Mouse (Mus musculus): ENCODE results near the gene Slc39a11.

Slc39a11 gene

DNA sequence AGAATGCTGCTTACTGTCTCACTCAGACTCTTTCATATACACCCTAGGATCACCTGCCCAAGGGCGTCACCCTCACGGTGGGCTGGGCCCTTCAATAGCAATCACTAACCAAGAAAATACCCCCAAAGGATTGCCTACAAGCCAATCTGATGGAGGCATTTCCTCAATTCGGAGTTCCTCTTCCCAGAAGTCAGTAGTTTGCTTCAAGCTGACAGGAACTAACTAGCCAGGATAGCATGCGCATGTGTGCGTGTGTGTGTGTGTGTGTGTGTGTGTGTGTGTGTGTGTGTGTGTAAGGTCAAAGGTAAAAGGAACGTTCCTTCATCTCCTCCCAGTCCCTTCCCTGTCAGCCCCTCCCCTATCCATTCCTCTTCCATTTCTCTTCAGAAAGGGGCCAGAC lies 199.9 kb downstream of the Slc39a11 start:
- DNase-seq, result no peak

DNA sequence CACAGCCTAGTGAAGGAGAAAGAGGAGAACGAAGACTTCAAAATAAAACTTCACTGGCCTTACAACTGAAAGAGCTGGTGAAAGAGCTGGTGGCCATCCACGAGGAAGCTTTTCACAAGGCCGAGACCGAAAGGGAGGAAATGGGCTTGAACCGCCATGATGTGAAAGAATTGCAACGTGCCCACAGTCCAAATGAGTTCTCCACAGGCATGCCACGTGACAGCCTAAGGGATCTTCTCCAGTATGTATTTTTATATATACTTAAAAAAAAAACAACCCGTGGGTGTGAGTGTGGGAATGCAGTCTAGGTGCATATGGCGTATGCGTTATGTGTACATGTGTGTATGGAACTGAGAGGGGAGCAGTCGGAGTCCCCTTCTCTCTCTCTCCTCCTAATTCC lies 207.8 kb downstream of the Slc39a11 start:
- no peak for DNase-seq

DNA sequence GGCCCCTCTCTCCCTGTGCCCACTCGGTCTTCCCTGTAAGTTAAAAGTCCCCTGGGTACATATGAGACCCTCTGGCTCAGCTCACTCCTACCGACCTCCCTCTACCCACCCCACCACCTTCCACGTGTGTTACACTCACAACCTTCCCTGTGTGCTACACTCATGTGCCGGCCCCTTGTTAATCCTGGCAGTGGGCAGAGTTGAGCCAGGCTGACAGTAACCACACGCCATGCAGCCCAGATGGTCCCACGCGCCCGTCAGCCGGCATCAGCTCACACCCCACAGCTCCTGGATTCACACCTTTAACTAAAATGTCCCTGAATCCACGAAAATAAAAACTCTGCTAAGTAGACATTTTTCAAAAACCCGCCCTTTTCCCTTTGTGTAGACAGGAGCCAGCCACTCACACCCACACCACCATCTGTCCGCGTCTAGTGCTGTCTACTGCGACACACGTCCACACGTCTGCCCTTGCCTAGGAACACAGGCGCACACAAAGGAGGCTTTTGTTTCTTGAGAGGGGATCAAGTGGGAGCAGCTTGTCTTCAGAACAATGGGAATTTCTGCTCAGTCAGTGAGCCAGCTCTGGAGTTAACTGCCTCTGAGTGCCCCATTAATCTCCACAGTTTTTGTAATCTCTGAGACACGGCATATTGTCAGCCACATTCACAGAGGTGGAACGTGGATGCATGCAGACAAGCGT lies 210.4 kb downstream of the Slc39a11 start:
- peak; percentile 87 for DNase-seq

DNA sequence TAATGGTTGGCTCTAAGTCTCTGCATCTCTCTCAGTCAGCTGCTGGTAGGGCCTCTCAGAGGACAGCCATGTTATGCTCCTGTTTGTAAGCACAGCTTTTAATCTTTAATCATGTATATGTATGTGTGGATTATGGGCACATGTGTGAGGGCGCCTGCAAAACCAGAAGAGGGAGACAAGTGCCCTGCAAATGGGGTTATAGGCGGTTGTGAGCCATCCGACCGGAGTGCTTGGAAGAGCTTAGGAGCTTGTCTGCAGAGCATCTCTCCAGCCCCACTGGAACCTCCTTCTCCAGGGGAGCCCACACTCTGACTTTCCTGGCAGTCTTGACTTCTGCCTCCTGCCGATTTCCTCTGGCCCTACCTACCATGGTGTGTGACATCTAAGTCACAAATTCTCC lies 211.0 kb downstream of the Slc39a11 start:
- no peak for DNase-seq

DNA sequence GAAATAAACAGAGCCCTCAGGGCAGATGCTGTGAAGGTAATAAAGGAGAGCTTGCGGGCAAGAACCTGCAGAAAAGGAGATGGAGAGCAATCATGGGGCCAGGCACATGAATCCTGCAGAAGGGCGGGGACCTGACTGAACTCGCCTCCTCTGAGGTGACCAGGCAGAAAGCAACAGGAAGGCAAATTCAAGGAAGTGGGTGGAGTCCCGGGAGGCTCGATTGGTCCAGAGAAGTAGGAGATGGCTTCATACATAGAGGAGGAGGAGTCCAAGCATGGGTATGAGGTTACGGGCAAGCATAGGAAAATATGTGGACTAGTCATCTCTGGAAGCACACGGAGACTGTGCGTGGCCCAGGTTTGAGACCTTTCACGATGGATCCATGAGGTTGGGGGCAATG lies 212.5 kb downstream of the Slc39a11 start:
- DNase-seq, result no peak

DNA sequence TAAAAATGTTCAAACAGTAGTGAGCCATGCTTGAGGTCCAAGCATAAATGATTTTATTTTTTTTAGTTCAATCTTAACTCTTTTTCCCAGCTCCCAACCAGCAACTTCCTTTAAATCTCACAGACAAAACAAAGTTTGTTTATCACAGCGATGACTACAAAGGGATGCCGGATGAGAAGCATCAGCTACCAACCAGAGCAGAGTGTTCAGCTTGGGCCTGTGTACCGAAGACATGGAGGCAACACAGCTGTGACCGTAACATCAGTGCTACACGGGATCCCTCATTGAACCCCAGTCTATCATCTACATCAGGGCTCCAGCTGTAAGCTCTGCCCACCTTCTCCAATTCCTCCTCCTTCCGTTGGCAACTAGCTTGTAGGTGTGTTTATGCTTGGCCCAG lies 213.6 kb downstream of the Slc39a11 start:
- DNase-seq, result no peak

DNA sequence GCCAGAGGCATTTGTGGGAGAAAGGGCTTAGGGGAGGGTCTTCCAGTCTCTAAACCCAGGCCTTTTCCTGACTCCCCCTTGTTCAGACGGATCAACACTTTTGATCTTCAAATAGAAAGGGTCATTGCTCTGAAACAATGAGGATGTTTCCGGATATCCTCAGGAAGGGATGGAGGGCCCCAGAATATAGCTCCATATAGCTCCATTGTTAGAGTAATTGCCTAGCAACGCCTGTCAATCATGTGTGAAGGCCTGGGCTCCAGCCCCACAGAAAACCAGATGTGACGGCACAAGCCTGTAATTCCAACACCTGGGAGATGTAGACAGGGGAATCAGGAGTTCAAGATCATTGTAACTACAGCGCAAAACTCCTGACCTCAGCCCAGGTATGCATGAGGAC lies 214.2 kb downstream of the Slc39a11 start:
- no peak for DNase-seq

DNA sequence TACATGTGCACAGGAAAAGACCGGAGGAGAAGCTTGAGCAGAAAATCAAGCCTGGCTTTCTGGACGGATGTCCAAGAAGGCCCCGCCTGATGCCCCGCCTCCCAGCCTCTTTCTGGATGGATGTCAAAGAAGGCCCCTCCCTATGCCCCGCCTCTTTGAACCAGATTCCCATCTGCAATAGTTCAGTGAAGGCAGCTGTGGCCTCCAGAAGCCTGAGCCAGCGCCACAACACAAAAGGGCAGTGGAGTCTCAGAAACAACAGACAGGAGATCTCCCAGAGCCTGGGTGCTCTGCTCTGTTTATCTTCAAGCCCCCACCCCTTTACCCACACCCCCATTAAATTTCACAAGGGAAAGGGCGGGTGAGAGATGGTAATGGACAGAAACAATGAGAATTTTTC lies 218.7 kb downstream of the Slc39a11 start:
- no peak for DNase-seq

DNA sequence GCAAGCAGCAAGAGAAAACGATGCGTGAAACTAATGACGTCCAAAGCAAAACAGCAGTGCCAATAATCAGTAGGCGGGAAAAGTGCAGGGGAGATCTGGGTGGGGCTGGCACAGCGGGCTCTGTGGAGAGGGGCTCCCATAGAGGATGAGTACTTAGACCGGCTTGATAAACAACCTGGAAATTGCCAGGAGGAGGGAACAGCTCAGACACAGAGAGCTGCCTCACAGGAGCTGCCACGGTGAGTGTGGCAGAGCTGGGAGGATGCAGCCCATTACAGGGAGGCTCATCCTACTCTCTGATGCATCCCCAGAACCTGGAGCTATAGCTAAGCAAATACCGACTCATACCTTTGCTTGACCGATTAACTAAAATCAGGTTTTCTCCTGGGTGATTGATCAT lies 224.0 kb downstream of the Slc39a11 start:
- peak; percentile 7 for DNase-seq

DNA sequence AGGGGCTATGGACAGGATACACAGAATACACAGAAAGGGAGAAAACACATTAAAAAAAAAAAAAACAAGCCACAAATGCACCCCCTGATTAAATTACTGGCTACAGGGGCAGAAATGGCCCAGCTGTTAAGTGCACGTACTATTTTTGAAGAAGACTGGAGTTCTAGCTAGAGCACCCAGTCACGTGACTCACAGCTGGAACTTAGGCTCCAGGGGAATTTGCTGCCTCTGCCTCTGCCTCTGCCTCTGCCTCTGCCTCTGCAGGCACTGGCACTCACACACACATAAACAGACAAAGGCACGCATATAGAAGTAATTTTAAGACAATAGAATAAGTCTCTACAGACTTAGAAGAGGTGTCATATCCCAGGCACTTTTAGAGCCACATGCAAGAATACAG lies 224.4 kb downstream of the Slc39a11 start:
- no peak for DNase-seq

DNA sequence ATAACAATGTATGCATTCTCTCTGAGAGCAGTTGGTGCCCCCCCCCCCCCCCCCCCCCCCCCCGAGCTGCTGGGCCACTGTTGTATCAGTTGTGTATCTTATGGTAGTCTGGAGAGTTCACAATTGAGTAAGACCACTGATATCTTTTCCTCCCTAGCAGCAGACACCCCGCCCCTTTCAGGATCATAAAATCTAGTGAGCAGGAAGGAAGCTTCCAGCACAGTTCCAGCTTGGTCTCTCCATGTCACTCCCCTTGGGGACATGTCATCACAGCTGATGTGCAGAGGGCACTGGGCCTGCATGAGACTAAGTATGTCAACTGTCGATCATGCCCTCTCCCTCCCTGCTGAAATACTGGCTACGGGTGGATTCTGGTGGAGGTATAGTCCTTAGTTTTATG lies 225.1 kb downstream of the Slc39a11 start:
- no peak for DNase-seq

DNA sequence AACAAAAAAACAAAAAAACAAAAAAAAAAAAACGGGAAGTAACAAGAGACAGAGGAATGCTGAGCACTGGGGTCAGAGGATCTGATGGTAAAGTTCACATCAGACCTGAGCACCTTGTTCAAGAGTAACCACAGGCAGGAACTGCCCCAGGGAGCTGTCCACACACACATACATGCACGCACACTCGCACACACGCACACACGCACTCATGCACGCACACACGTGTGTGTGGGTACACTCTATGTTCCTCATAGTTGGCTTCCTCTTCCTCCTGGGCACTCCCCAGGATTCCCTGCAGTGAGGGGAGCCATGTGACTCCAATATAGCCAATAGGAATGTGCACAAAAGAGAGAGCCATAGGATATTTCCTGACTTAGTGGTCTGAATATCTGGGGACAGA lies 227.3 kb downstream of the Slc39a11 start:
- DNase-seq, result no peak

DNA sequence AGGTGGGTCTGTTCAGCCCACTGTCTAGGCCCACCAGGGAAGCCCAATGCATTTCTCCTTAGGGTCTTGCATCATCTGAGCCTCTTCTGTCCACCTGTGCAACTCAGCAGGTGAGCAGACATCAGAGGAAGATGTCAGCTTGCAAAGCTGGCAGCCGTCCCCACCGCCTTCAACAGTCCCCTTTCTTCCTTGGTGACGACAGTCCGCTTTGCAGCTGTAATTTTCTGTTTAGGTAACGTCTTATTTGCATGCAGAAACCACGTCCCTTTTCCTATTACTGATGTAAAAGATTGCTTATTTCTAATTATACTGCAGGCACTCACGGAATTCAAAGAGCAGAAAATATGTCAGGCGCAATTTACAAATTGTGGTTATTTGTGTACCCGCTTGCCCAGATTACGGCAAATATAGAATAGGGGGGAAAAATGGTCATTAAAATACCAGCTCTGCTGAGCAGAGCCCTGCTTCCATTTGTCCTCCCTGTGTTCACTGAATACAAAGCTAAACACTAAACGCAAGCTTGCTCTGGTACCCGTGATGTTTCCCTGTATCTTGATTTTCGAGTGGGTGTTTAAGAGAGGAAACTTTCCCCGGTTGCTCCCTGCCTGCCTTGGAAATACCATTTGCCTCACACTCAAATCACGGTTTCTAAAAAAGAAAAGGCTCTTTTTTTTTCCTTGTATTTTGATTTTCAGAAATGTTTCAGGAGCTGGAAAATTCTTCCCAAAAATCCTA lies 230.8 kb downstream of the Slc39a11 start:
- peak; percentile 51 for DNase-seq

DNA sequence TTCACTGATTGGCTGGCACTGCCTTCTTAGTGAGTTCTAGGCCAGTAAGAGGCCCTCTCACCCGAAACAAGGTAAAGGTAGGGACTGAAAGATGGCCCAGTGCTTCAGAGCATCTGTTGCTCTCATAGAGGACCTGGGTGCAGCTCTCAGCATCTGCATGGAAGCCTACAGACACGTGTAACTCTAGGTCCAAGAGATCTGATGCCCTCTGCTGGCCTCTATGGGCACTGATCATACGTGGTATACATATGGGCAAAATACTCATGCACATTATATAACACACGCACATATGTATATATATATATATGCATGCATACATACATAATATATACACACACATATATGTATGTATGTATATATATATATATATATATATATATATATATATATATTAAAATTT lies 231.9 kb downstream of the Slc39a11 start:
- DNase-seq, result no peak

DNA sequence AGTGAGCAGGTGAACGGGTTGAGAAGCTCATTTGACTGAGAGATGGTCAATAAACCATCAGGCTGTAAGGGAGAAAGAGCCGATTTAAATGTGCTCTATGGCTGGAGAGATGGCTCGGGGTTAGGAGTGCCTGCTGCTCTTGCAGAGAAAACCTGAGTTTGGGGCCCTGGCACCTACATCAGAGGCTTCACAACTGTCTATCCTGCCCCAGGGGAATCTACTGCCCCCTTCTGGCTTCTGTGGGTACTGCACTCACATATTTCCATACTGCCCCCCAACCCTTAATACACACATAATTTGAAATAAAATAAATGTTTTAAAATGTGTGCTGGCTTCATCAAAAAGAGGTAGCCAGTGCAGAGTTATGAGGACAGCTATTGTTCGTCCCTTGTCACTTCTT lies 237.3 kb downstream of the Slc39a11 start:
- DNase-seq, result no peak

DNA sequence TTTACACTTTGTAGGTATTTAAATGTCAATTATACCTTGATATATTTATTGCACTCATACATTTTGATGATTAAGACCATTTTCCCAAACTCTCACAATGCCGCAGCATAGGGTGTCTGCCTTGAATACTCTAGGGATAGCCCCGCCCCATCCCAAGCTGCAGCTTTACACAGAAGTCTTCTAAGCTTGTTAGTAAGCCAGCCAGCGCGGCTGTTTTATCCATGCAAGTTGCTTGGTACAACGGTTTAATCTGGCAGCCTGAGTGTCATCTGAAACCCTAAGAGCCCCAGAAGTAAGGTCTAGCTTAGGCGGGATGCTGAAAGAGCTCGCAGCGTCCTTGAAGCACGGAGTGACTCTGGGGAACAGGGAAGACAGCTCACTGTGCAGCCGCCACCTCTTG lies 238.1 kb downstream of the Slc39a11 start:
- no peak for DNase-seq

DNA sequence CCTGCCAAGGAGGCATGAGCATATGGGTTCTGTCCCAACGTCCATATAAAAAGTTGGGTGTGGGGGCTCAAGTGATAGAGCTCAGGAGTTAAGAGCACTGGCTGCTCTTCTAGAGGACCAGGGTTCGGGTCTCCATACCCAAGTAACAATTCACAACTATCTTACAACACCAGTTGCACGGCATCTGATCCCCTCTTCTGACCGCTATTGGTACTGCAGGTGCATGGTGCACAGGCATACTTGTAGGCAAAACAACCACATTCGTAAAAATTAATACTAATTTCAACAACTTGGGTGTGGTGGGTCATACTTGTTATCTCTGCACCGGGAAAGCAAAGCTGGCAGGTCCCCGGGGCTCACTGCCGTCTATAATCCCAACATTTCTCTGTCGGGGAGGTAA lies 240.8 kb downstream of the Slc39a11 start:
- DNase-seq, result no peak

DNA sequence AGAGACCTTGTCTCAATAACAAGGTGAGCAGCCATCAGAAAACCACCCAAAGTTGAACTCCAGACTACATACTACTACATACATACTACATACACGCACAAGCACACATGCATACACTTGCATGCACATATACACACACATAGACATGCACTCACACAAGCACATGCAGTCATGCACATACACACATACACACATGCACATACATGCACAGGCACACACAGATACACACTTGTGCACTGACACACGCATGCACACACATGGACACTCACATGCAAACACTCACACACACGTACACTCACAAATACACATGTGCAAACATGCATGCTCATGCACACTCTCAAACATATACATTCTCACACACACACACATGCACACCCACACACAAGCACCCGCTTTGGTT lies 242.4 kb downstream of the Slc39a11 start:
- no peak for DNase-seq

DNA sequence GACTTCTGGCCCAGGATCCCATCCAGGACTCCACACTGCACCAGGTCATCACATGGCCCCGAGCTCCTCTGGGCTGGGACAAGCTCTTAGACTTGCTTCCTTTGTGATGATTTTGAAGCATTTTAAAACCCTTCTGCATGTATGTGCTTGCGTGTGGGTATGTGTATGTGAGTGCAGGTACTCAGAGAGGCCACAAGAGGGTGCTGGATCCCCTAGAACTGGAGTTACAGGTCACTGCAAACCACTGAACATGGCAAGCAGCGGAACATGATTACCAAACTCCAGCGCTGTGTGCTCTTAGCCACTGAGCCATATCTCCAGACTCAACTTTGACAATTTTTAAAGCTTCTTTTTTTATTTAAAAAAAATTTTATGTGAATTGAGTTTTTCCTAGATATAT lies 249.0 kb downstream of the Slc39a11 start:
- no peak for DNase-seq

DNA sequence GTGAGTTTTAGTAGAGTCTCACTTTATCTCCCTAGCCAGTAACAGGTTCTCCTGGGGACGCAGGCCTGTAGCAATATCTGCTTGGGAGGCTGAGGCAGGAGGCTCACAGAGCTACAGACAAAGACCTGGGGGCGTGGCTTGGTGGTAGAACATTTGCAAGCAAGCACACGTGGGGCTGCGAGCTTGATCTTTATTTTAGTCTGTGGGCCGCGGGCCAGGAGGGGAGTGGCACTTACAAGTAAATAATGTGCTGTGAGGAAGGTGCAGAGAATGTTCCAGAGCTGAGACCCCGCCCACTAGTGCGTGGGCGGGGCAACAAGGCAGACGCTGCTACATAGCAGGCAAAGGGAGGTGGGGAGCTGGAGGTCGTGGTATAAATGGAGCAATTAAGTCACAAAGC lies 250.3 kb downstream of the Slc39a11 start:
- no peak for DNase-seq

DNA sequence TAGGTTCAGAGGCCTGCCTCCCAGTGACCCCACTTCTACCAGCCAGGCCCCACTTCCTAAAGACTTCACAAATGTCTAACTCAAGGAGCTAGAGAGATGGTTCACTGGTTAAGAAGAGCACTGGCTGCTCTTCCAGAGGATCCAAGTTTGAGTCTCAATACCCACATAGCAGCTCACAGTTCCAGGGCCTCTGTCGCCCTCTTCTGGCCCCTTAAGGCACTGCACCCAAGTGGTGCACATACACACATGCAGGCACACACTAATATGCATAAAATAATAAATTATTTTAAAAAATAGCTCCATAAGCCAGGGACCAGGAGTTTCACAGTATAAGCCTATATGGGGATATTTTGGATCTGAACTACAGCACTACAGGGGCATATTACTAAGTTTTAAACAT lies 252.5 kb downstream of the Slc39a11 start:
- DNase-seq, result no peak

DNA sequence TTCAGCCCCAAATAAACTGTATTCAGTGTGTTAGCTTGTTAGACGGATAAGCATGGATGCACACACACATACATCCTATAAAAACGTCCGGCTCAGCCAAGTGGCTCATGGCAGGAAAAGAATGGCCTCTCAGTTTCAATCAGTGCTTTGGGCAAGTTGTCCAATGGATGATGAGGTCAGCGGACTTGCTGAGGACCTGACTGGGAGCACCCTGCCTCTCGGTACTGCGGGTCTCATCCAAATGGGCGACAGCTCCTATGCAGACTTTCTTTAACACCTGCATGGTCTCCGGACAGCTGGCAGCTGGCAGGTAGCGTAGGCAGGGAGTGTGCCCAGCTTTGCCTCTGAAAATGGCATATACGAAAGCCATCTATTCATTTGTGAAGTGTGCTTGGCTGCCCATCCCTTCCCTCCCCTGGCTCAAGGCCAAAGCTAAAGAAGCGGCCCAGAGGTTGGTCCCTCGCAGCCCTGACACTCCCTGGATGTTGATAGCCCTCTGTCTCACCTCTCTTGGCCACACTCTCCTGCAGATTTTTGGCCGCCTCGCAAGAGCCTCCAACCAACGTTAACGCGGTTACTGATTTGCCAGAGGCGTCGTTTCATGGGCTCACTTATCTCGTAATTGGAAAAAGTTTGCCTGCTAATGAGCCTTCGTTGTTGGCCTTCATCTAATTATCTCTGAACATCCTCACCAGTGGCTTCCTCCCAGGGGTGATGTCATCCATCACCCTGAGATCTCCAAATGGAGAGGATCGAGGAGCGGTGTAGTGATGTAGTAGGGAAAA lies 256.3 kb downstream of the Slc39a11 start:
- no peak for DNase-seq

DNA sequence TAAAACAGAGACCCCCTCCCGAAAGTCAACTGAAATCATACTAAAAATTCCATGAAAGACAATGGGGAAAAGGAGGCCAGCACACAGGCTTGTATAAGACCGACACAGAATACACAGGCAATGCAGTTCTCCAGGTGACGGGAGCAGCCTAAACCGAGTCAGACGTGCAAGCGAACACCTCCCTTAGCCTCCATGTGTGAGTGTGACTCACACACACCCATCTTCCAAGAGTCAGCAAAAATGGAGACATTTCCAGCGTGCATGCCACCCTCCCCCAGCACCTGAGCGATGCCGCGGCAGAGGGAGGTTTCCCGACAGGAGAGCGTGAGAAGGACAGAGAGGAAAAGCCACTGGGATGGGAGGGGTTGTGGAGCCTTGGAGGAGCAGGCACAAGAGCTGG lies 258.2 kb downstream of the Slc39a11 start:
- peak; percentile 8 for DNase-seq

DNA sequence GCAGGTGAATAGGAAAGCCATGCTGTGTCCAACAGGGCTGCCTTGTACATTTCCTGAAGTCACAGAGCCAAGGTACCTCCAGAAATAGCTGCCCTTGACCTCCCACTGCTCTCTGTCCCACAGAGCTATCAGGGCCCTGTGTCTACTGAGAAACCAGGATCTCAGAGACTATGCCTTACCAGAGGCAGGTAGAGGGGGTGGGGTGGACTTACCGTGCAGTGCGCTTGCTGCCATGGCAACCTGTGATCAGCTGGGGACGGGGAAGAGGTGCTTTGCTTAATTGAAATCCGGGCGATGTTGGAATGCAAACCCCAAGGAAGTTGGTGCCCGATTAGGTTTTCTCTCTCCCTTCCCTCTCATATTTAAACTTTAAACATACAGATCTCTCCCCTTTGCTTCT lies 260.2 kb downstream of the Slc39a11 start:
- peak; percentile 20 for DNase-seq
